Mouse (Mus musculus) right cerebral cortex, postnatal 25 days (tissue): ENCODE data around the gene Srrm4.

Experiments used
- DNase-seq: peaks from one replicate; pipeline ENCODE4 v3.0.0; 2022

Srrm4 gene

GRCm38 (mm10) chr5:116591346-116592048 is at the start of gene Srrm4:
Gene Srrm4 (minus strand): TSS chr5:116591817.
- DNase-seq = peak; percentile 89

- peak; percentile 38 for DNase-seq
Measured at GRCm38 (mm10) chr5:116592801-116593430, 1.3 kb upstream of the Srrm4 start.

- DNase-seq = peak; percentile 43
Measured at GRCm38 (mm10) chr5:116592049-116592800, 608 bp upstream of the Srrm4 start.

GRCm38 (mm10) chr5:116590698-116591097 is 919 bp downstream of the Srrm4 start:
- DNase-seq = no peak

- DNase-seq = no peak
Measured at GRCm38 (mm10) chr5:116589631-116590030, 2.0 kb downstream of the Srrm4 start.

GRCm38 (mm10) chr5:116588836-116589235 is 2.8 kb downstream of the Srrm4 start:
- DNase-seq = no peak

- no peak for DNase-seq
Measured at GRCm38 (mm10) chr5:116579533-116579932, 12.1 kb downstream of the Srrm4 start.

- no peak for DNase-seq
Measured at GRCm38 (mm10) chr5:116577082-116577481, 14.5 kb downstream of the Srrm4 start.

- no peak for DNase-seq
Measured at GRCm38 (mm10) chr5:116573307-116573706, 18.3 kb downstream of the Srrm4 start.

GRCm38 (mm10) chr5:116571936-116572335 is 19.7 kb downstream of the Srrm4 start:
- DNase-seq = no peak

- no peak for DNase-seq
Measured at GRCm38 (mm10) chr5:116571232-116571861, 20.3 kb downstream of the Srrm4 start.

- no peak for DNase-seq
Measured at GRCm38 (mm10) chr5:116570566-116570965, 21.1 kb downstream of the Srrm4 start.

GRCm38 (mm10) chr5:116569629-116570028 is 22.0 kb downstream of the Srrm4 start:
- no peak for DNase-seq

- no peak for DNase-seq
Measured at GRCm38 (mm10) chr5:116568050-116568449, 23.6 kb downstream of the Srrm4 start.

GRCm38 (mm10) chr5:116567298-116567697 is 24.3 kb downstream of the Srrm4 start:
- no peak for DNase-seq

- DNase-seq = no peak
Measured at GRCm38 (mm10) chr5:116566385-116567045, 25.1 kb downstream of the Srrm4 start.

GRCm38 (mm10) chr5:116565573-116565972 is 26.0 kb downstream of the Srrm4 start:
- no peak for DNase-seq

- DNase-seq = no peak
Measured at GRCm38 (mm10) chr5:116564391-116564790, 27.2 kb downstream of the Srrm4 start.

- DNase-seq = no peak
Measured at GRCm38 (mm10) chr5:116563713-116564112, 27.9 kb downstream of the Srrm4 start.

GRCm38 (mm10) chr5:116559091-116559490 is 32.5 kb downstream of the Srrm4 start:
- no peak for DNase-seq

- no peak for DNase-seq
Measured at GRCm38 (mm10) chr5:116556614-116557013, 35.0 kb downstream of the Srrm4 start.

- no peak for DNase-seq
Measured at GRCm38 (mm10) chr5:116553868-116554267, 37.7 kb downstream of the Srrm4 start.

GRCm38 (mm10) chr5:116553106-116553505 is 38.5 kb downstream of the Srrm4 start:
- DNase-seq = no peak
